Mouse (Mus musculus) intestine, postnatal 0 days (tissue): ENCODE data around the gene Acsl1. TPM values are rescaled to one million over a fixed set of nuclear protein-coding genes. Genes with fewer than 3 reads are reported as not detected.

Source experiments
- ATAC-seq: fragments of 200-750 bp; cut with Nextera tagmentation; 2 replicates; pipeline ENCODE4 v1.8.0; 2017; ENCODE audit warnings: mild to moderate bottlenecking, moderate TSS enrichment, moderate library complexity
- H3K27ac ChIP-seq: fragments of 300-500 bp; sonication (generic); 2 replicates; pipeline ENCODE4 v1.5.1; 2014; ENCODE audit warnings: mild to moderate bottlenecking, low read depth, low read length, moderate library complexity
- H3K27me3 ChIP-seq: fragments of 300-500 bp; sonication (generic); replicated peaks from 2 replicates; pipeline ENCODE4 v1.6.1; 2014; ENCODE audit warnings: low read length, mixed read lengths; ENCODE audit not compliant: control insufficient read depth, insufficient read depth
- H3K36me3 ChIP-seq: fragments of 300-500 bp; sonication (generic); 2 replicates; pipeline ENCODE4 v1.6.1; 2014; ENCODE audit warnings: mild to moderate bottlenecking, moderate library complexity; ENCODE audit not compliant: control insufficient read depth, insufficient read depth
- H3K4me1 ChIP-seq: fragments of 300-500 bp; sonication (generic); replicated peaks from 2 replicates; pipeline ENCODE4 v1.6.1; 2014; ENCODE audit warnings: antibody characterized with exemption, low read length, mixed read lengths; ENCODE audit not compliant: control insufficient read depth, insufficient read depth
- H3K4me2 ChIP-seq: fragments of 300-500 bp; sonication (generic); replicated peaks from 2 replicates; pipeline ENCODE4 v1.6.1; 2014; ENCODE audit warnings: low read depth, mild to moderate bottlenecking, moderate library complexity
- H3K4me3 ChIP-seq: fragments of 300-500 bp; sonication (generic); 2 replicates; pipeline ENCODE4 v1.5.1; 2014; ENCODE audit warnings: low read depth, low read length
- H3K9ac ChIP-seq: fragments of 300-500 bp; sonication (generic); 2 replicates; pipeline ENCODE4 v1.6.1; 2014; ENCODE audit warnings: mild to moderate bottlenecking, low read depth, low read length
- H3K9me3 ChIP-seq: fragments of 300-500 bp; sonication (generic); 2 replicates; pipeline ENCODE4 v1.6.1; 2016; ENCODE audit warnings: mixed run types; ENCODE audit not compliant: control insufficient read depth
- CTCF ChIP-seq: sonication (generic); IDR thresholded peaks from 2 replicates; pipeline ENCODE4 v1.5.1; 2016; ENCODE audit warnings: low read depth, mild to moderate bottlenecking, control low read depth, antibody characterized with exemption, moderate library complexity
- WGBS: fragments of 180-500 bp; shearing (Covaris S2); extraction: QIAGEN DNeasy Blood & Tissue Kit; methylation state at CpG from one replicate; pipeline ENCODE4 v1.1.7; 2014; 5-methylcytosine and 5-hydroxymethylcytosine counted together
- polyA plus RNA-seq: library from polyadenylated mRNA; unstranded; fragments of >200 nt; fragmentation: Nextera tagmentation; extraction: Ambion mirVana; gene quantifications from 2 replicates; pipeline ENCODE4 v1.2.1, GENCODE M21; 2015

The Acsl1 gene
- polyA plus RNA-seq, 1 experiment from 2014 or later, result 54.0 TPM

DNA sequence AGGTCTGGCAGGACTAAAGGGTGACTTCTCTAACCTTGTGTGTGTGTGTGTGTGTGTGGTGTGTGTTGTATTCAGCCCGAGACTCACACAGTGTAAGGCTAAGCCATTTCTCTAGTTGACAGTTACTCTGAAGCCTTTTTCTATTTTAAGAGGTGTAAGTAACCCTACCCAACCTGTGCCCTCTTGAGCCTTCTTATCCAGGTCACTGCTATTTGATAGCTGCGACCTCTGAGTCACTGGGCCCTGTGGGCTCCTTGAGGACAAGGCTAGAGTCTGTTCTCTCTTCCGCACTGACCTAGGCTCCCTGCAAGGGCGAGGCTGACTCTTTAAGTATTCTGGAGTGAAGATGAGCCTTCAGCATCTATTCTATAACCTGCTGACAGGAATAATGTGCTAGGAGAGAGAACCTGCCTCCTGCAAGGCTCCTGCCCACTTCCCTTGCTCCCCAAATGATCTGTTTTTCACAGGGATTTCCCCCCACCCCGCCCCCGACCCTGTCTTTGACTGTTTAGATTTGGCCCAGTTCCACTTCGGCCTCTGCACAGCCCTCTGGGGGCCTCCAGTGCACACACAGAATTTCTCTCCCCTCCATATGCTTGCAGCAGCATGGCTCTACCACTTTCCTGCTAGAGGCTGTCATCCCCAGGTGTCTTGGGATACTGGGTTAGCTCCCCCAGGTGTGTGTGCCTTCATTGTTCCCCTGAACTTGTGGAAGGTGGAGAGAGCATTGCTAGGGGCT is 9.1 kb downstream of the Acsl1 start:
- H3K4me1 ChIP-seq, result peaks cover 18% of the 10 kb centered on the region
- no peaks in the 10 kb centered on the region for H3K9me3 ChIP-seq
- WGBS, result 23% methylated on average over 7 of the region's 7 CpGs
- H3K27me3 ChIP-seq, result no peaks in the 10 kb centered on the region
- H3K36me3 ChIP-seq, result no peaks in the 10 kb centered on the region; the same call in 1 of the 2 replicates
- ATAC-seq, result peak; percentile 22; the same call in 1 of the 2 replicates
- 0 out of 2 replicates have a peak, but pooled peaks have one; percentile 4 for TF ChIP-seq CTCF
- H3K4me3 ChIP-seq, result no peak overlapping the region
- 0 out of 2 replicates have a peak overlapping the region, but pooled peaks have one; percentile 9 for H3K4me2 ChIP-seq
- H3K9ac ChIP-seq, result peak overlapping the region; percentile 22; the same call in 1 of the 2 replicates
- peak overlapping the region; percentile 62 for H3K27ac ChIP-seq

DNA sequence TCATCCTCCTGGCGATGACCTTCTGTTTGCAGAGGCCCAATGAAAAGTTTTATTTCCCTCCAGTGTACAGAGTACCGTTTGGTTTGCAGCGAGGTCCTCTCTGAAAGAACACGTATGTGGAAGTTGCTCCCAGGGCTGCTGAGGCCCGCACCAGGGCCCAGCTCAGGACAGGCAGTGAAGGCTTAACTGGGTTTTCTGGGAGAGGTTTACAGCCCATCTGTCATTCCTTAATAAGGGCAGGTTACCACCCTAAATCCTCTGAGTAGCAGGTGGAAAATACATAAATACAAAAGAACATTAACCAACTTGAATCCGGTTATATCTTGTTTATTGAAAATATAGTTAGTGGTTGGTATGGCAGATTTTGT is 9.7 kb downstream of the Acsl1 start:
- ATAC-seq, result no peak
- TF ChIP-seq CTCF, result no peak
- Histone ChIP-seq H3K27ac (peak overlapping the region; percentile 62), H3K9ac (peak overlapping the region; percentile 22; the same call in 1 of the 2 replicates), H3K27me3 (no peaks in the 10 kb centered on the region), H3K4me3 (no peak overlapping the region), H3K36me3 (no peaks in the 10 kb centered on the region; the same call in 1 of the 2 replicates), H3K4me2 (0 out of 2 replicates have a peak overlapping the region, but pooled peaks have one; percentile 9), H3K4me1 (peaks cover 18% of the 10 kb centered on the region), H3K9me3 (no peaks in the 10 kb centered on the region)
- whole genome bisulfite sequencing, result 18% methylated on average over 6 of the region's 6 CpGs

DNA sequence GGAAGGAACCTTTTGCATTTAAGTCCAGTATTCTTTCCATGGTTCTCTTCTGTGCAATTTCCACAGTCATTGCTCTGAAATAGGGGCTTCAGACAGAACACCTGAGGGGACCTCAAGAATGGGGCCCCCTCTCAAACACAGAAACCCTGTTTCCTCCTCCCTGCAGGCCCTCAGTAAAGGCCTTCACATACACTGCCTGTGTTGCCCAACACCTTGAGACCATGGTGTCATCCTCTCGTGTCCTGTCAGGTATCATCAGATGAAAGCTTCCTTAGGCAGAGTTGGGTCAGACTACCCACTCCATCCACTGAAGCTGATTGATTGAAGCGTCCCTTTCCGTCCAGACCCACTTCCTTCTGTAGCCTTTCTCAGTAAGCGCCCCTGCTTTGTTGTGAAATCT is 11.9 kb downstream of the Acsl1 start:
- 81% methylated on average over 4 of the region's 4 CpGs for WGBS
- no peaks in the 10 kb centered on the region for H3K36me3 ChIP-seq
- peaks cover 18% of the 10 kb centered on the region for H3K4me1 ChIP-seq
- no peak for TF ChIP-seq CTCF
- no peak overlapping the region for H3K4me2 ChIP-seq
- ATAC-seq, result no peak
- H3K9me3 ChIP-seq, result no peaks in the 10 kb centered on the region
- no peak overlapping the region for H3K9ac ChIP-seq
- H3K4me3 ChIP-seq, result no peak overlapping the region
- H3K27ac ChIP-seq, result no peak overlapping the region
- H3K27me3 ChIP-seq, result no peaks in the 10 kb centered on the region

DNA sequence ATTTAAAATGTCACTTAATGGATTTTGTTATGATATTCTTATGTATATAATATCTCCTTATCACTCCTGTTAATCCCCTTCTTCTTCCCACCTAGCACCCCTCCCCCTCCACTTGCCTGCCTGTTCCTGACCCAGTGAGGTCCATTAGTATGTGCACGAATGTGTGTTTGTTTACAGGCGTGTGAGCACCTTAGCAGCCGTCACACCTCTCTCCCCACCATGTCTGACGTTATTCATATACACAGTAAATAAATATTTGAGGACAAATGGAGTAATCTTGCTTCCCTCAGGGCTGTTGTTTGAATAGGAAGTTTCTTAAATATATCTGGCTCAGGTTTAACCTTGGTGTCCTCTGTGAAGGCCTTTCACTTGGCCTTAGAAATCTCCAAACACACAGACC is 12.4 kb downstream of the Acsl1 start:
- Histone ChIP-seq H3K9me3 (no peaks in the 10 kb centered on the region), H3K27me3 (no peaks in the 10 kb centered on the region), H3K4me3 (no peak overlapping the region), H3K4me1 (peaks cover 14% of the 10 kb centered on the region), H3K36me3 (no peaks in the 10 kb centered on the region), H3K27ac (peak overlapping the region; percentile 55; the same call in 1 of the 2 replicates), H3K4me2 (no peak overlapping the region), H3K9ac (no peak overlapping the region)
- 53% methylated on average over 4 of the region's 4 CpGs for WGBS
- TF ChIP-seq CTCF, result no peak
- ATAC-seq, result no peak

DNA sequence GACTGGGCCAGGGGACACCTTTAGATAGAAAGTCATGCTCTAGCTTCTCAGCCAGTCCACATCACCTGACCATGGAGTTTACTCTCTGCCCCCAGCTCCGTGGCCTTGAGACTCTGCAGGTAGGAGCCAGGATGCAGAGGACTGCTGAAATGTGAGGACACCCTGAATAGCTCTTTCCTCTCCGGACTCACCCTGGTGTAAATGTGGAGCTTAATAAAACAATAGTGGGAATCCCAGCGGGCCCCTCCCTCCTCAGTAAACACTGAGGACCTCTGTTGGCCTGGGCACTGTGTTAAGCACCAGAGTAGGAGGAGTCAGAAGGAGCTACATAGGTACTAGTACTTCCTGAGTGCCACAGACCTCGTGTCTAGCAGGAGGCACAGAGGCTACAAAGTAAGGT is 13.2 kb downstream of the Acsl1 start:
- 16% methylated on average over 4 of the region's 4 CpGs for WGBS
- ATAC-seq, result peak; percentile 62
- TF ChIP-seq CTCF, result no peak
- H3K4me2 ChIP-seq, result no peak overlapping the region
- no peak overlapping the region for H3K9ac ChIP-seq
- peaks cover 8% of the 10 kb centered on the region; the same call in 1 of the 2 replicates for H3K4me1 ChIP-seq
- no peaks in the 10 kb centered on the region for H3K36me3 ChIP-seq
- no peaks in the 10 kb centered on the region for H3K27me3 ChIP-seq
- peak overlapping the region; percentile 55 for H3K27ac ChIP-seq
- no peaks in the 10 kb centered on the region for H3K9me3 ChIP-seq
- no peak overlapping the region for H3K4me3 ChIP-seq

DNA sequence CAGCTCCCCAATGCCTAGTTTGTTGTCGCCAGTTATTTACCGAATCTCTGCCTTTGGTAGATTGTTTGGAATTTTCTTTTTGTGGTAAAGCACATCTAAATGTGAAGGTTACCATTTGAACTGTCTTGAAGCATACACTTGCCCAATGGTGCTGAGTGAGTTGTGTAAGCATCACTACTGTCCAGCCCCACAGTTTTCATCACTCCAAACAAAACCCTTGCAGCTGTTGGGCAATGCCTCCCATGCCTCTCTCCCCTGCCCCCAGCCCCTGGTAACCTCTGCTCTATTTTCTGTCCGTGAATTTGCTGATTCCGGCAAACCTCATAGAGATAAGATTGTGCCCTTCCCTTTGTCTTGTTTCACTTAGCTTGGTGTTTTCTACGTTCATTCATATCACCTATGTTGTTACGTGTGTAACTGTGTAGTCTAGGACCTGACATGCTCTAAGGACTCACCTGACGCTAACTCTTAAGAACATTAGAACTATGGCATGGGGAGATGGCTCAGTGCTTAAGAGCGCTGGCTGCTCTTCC is 14.2 kb downstream of the Acsl1 start:
- no peak overlapping the region for H3K4me2 ChIP-seq
- no peaks in the 10 kb centered on the region for H3K27me3 ChIP-seq
- WGBS, result 77% methylated on average over 8 of the region's 8 CpGs
- no peaks in the 10 kb centered on the region for H3K9me3 ChIP-seq
- no peak overlapping the region for H3K9ac ChIP-seq
- TF ChIP-seq CTCF, result no peak
- H3K36me3 ChIP-seq, result no peaks in the 10 kb centered on the region
- H3K4me1 ChIP-seq, result 0 out of 2 replicates have a peak, but pooled peaks cover 8% of the 10 kb centered on the region
- peak overlapping the region; percentile 55 for H3K27ac ChIP-seq
- peak; percentile 15; the same call in 1 of the 2 replicates for ATAC-seq
- H3K4me3 ChIP-seq, result no peak overlapping the region
